8 mouse cellular contexts compared by ENCODE assay signal in genomic region chr13:58128396-58128767, GRCm38 (mm10). TPM values are rescaled to one million over a fixed set of nuclear protein-coding genes. Genes with fewer than 3 reads are reported as not detected.
A peak's percentile ranks its signal among the peaks of the same experiment; 100 is the strongest.
DNase-seq lines count a peak whose midpoint lies in the region; ATAC-seq lines count a peak whose summit lies in the region.

Hnrnpa0 (minus strand) TSS chr13:58128556.

- intact Hi-C loops in left cerebral cortex, postnatal 25 days (cut with DNase I) = no loop called here

- peaks cover 17% of the 10 kb centered on the region for H3K4me1 ChIP-seq in intestine, embryonic 16.5 days (ENCODE audit: control insufficient read depth, insufficient read depth, low read length)

- peak within 1 kb of the TSS; percentile 68 for H3K4me2 ChIP-seq in intestine, embryonic 16.5 days (ENCODE audit: low read depth, low read length)

- ATAC-seq in intestine, embryonic 16.5 days = peak; percentile 94

- H3K9me3 ChIP-seq in intestine, embryonic 16.5 days (ENCODE audit: control insufficient read depth, low read length) = no peaks in the 10 kb centered on the region

- peak; percentile 88 for DNase-seq in adrenal gland, adult 8-10 months
- peak; percentile 93 for DNase-seq in embryo, embryonic 11.5 days (ENCODE audit: low read depth, low spot score)
- DNase-seq in gastrocnemius, postnatal 4 days (ENCODE audit: low spot score in 2 of 2) = peak; percentile 97 to 98
- DNase-seq in left cerebral cortex, postnatal 25 days (ENCODE audit: low spot score in 2 of 2) = peak; percentile 94 to 95
- peak; percentile 96 for DNase-seq in mesoderm, embryonic 11.5 days (ENCODE audit: low read depth, low spot score)
- peak; percentile 97 for DNase-seq in right cerebral cortex, postnatal 25 days
- DNase-seq in urinary bladder, postnatal 36 days (ENCODE audit: low spot score in 2 of 2) = peak; percentile 90 to 93

- no peaks in the 10 kb centered on the region for H3K36me3 ChIP-seq in intestine, embryonic 16.5 days (ENCODE audit: control insufficient read depth, insufficient read depth, low read length)

- peak within 1 kb of the TSS; percentile 98 for H3K4me3 ChIP-seq in intestine, embryonic 16.5 days (ENCODE audit: low read length)

- H3K9ac ChIP-seq in intestine, embryonic 16.5 days (ENCODE audit: low read depth, low read length) = peak within 1 kb of the TSS; percentile 99

- H3K27ac ChIP-seq in intestine, embryonic 16.5 days (ENCODE audit: low read length) = peak within 1 kb of the TSS; percentile 98

- WGBS in intestine, embryonic 16.5 days = under 1% methylated on average over 48 of the region's 62 CpGs

- no peaks in the 10 kb centered on the region for H3K27me3 ChIP-seq in intestine, embryonic 16.5 days (replicated peaks; ENCODE audit: control insufficient read depth, insufficient read depth, low read length)

RNA-seq across cellular contexts. Expression of gene Hnrnpa0, which starts in this region (rescaled TPM):
- total RNA-seq in adrenal gland, adult 8-10 months (2022) = 100 to 1,000 TPM; 104 to 131 (median 119) TPM
- 100 to 1,000 TPM; 134 TPM for total RNA-seq in gastrocnemius, postnatal 4 days (2021)
- 20.0 and 20.9 TPM in 2 replicates for polyA plus RNA-seq in intestine, embryonic 16.5 days (2015; fragmentation: Nextera tagmentation; extraction: Ambion mirVana)
- total RNA-seq in left cerebral cortex, postnatal 25 days (2021) = 100 to 1,000 TPM; 112 to 119 TPM

Comparison
In these comparisons a context has a peak if more than half of its experiments do, and no peak if none do; other contexts are left out.
1. Peak in every context shown above with its lines: DNase-seq, ATAC-seq, H3K4me3 ChIP-seq and H3K27ac ChIP-seq.